Mouse (Mus musculus) myocyte (in vitro differentiated cells): ENCODE data around the gene Rpl13a. TPM values are rescaled to one million over a fixed set of nuclear protein-coding genes. Genes with fewer than 3 reads are reported as not detected.

Experiments used
- H3K27me3 ChIP-seq: one replicate; pipeline ENCODE4 v1.6.1; 2011; ENCODE audit not compliant: control insufficient read depth, insufficient read depth, insufficient read length
- H3K36me3 ChIP-seq: one replicate; pipeline ENCODE4 v1.6.1; 2011; ENCODE audit not compliant: control insufficient read depth, insufficient read depth
- H3K4me2 ChIP-seq: one replicate; pipeline ENCODE4 v1.6.1; 2011; ENCODE audit warnings: low read depth, control low read depth
- H3K4me3 ChIP-seq: one replicate; pipeline ENCODE4 v1.5.1; 2011; ENCODE audit warnings: mild to moderate bottlenecking, control low read depth, moderate library complexity
- H3K79me2 ChIP-seq: one replicate; pipeline ENCODE4 v1.6.1; 2011; ENCODE audit not compliant: control insufficient read depth, insufficient read depth
- H3ac ChIP-seq: one replicate; pipeline ENCODE4 v1.6.1; 2011; ENCODE audit not compliant: control insufficient read depth, insufficient read length
- CEBPB ChIP-seq: IDR thresholded peaks from 2 replicates; pipeline ENCODE4 v1.6.1; 2011; ENCODE audit warnings: mild to moderate bottlenecking, moderate library complexity; ENCODE audit not compliant: poor library complexity, insufficient read depth, severe bottlenecking
- E2F4 ChIP-seq: IDR thresholded peaks from one replicate; pipeline ENCODE4 v1.6.1; 2011; ENCODE audit warnings: mild to moderate bottlenecking, control low read depth, moderate library complexity; ENCODE audit not compliant: insufficient read depth
- MAX ChIP-seq: IDR thresholded peaks from one replicate; pipeline ENCODE4 v1.6.1; 2011; ENCODE audit warnings: low read depth, mild to moderate bottlenecking, control low read depth
- MYOD1 ChIP-seq, 3 experiments: IDR thresholded peaks; one replicate each; pipeline ENCODE4 v1.6.1; 2011; ENCODE audit warnings: control low read depth in 2 of 3, low read depth in 2 of 3, mild to moderate bottlenecking in 2 of 3, moderate library complexity in 1 of 3; ENCODE audit not compliant: insufficient read length in 2 of 3, control insufficient read depth in 1 of 3
- MYOG ChIP-seq, 3 experiments: IDR thresholded peaks; one replicate each; pipeline ENCODE4 v1.6.1; 2011; ENCODE audit warnings: control low read depth in 2 of 3, low read depth in 2 of 3, mild to moderate bottlenecking in 2 of 3; ENCODE audit not compliant: insufficient read length in 2 of 3, control insufficient read depth in 1 of 3, insufficient read depth in 1 of 3
- POLR2A ChIP-seq: IDR thresholded peaks from one replicate; pipeline ENCODE4 v1.6.1; 2011; ENCODE audit warnings: low read depth, mild to moderate bottlenecking, control low read depth, moderate library complexity; ENCODE audit not compliant: insufficient read length
- POLR2AphosphoS2 ChIP-seq: IDR thresholded peaks from one replicate; pipeline ENCODE4 v1.6.1; 2011; ENCODE audit warnings: low read depth, control low read depth; ENCODE audit not compliant: insufficient read length
- REST ChIP-seq: IDR thresholded peaks from one replicate; pipeline ENCODE4 v1.6.1; 2011; ENCODE audit warnings: mild to moderate bottlenecking, control low read depth, moderate library complexity; ENCODE audit not compliant: insufficient read depth, insufficient read length
- SRF ChIP-seq: IDR thresholded peaks from one replicate; pipeline ENCODE4 v1.6.1; 2011; ENCODE audit warnings: low read depth; ENCODE audit not compliant: control insufficient read depth, insufficient read length
- TCF12 ChIP-seq: IDR thresholded peaks from one replicate; pipeline ENCODE4 v1.6.1; 2011; ENCODE audit warnings: mild to moderate bottlenecking, control low read depth; ENCODE audit not compliant: poor library complexity, insufficient read depth, severe bottlenecking
- TCF3 ChIP-seq: IDR thresholded peaks from one replicate; pipeline ENCODE4 v1.6.1; 2011; ENCODE audit warnings: low read depth, control low read depth; ENCODE audit not compliant: insufficient read length
- USF1 ChIP-seq: IDR thresholded peaks from one replicate; pipeline ENCODE4 v1.6.1; 2011; ENCODE audit warnings: low read depth, mild to moderate bottlenecking, control low read depth, moderate library complexity
- polyA plus RNA-seq: library from polyadenylated mRNA; unstranded; fragments of >200 nt; fragmentation: generic; extraction: Trizol; gene quantifications from one replicate; pipeline ENCODE4 v1.2.1, GENCODE M21; 2012; ENCODE audit warnings: missing spikeins

Rpl13a gene
- polyA plus RNA-seq, 1 experiment: 6,110 TPM

- H3K36me3 ChIP-seq: no peaks in the 10 kb centered on the region
- H3K4me2 ChIP-seq: no peak overlapping the region
- TF ChIP-seq MAX (no peak), MYOD1 (IDR thresholded peaks at IDR 0.05; ENCODE audit: control insufficient read depth in 1 of 3, insufficient read length in 2 of 3, low read depth in 2 of 3) (no peak), REST (no peak), POLR2A (no peak), CEBPB (no peak), TCF12 (no peak), USF1 (no peak), MYOG (IDR thresholded peaks at IDR 0.05; ENCODE audit: control insufficient read depth in 1 of 3, insufficient read depth in 1 of 3, insufficient read length in 2 of 3, low read depth in 2 of 3) (no peak)
- H3K4me3 ChIP-seq: no peak overlapping the region
- H3K27me3 ChIP-seq: no peaks in the 10 kb centered on the region
- no peaks in the 10 kb centered on the region for H3K79me2 ChIP-seq
- no peak overlapping the region for H3ac ChIP-seq
Observed at GRCm38 (mm10) chr7:45107052-45107645, 21.4 kb downstream of the Rpl13a start.

- H3K4me3 ChIP-seq: no peak overlapping the region
- H3K4me2 ChIP-seq: no peak overlapping the region
- TF ChIP-seq USF1 (no peak), CEBPB (no peak), SRF (no peak), MYOG (IDR thresholded peaks at IDR 0.05; ENCODE audit: control insufficient read depth in 1 of 3, insufficient read depth in 1 of 3, insufficient read length in 2 of 3, low read depth in 2 of 3) (no peak), REST (no peak), TCF3 (no peak), MYOD1 (IDR thresholded peaks at IDR 0.05; ENCODE audit: control insufficient read depth in 1 of 3, insufficient read length in 2 of 3, low read depth in 2 of 3) (no peak), POLR2A (no peak), POLR2AphosphoS2 (no peak), TCF12 (no peak)
- H3K79me2 ChIP-seq: no peaks in the 10 kb centered on the region
- no peak overlapping the region for H3ac ChIP-seq
- H3K27me3 ChIP-seq: no peaks in the 10 kb centered on the region
- no peaks in the 10 kb centered on the region for H3K36me3 ChIP-seq
Observed at GRCm38 (mm10) chr7:45106441-45106840, 22.1 kb downstream of the Rpl13a start.

GRCm38 (mm10) chr7:45105491-45105890 is 23.1 kb downstream of the Rpl13a start:
- no peak overlapping the region for H3ac ChIP-seq
- TF ChIP-seq MYOG (IDR thresholded peaks at IDR 0.05; ENCODE audit: control insufficient read depth in 1 of 3, insufficient read depth in 1 of 3, insufficient read length in 2 of 3, low read depth in 2 of 3) (no peak), MYOD1 (IDR thresholded peaks at IDR 0.05; ENCODE audit: control insufficient read depth in 1 of 3, insufficient read length in 2 of 3, low read depth in 2 of 3) (no peak), REST (no peak), MAX (no peak), TCF12 (no peak), USF1 (no peak), E2F4 (no peak), POLR2AphosphoS2 (no peak), CEBPB (no peak), TCF3 (no peak), POLR2A (no peak), SRF (no peak)
- H3K27me3 ChIP-seq: no peaks in the 10 kb centered on the region
- no peak overlapping the region for H3K4me3 ChIP-seq
- H3K4me2 ChIP-seq: no peak overlapping the region
- no peaks in the 10 kb centered on the region for H3K79me2 ChIP-seq
- H3K36me3 ChIP-seq: no peaks in the 10 kb centered on the region

GRCm38 (mm10) chr7:45104941-45105340 is 23.6 kb downstream of the Rpl13a start:
- H3K4me3 ChIP-seq: no peak overlapping the region
- H3K4me2 ChIP-seq: no peak overlapping the region
- TF ChIP-seq MAX: no peak
- TF ChIP-seq CEBPB: no peak
- TF ChIP-seq TCF12: no peak
- TF ChIP-seq TCF3: no peak
- no peak for TF ChIP-seq POLR2AphosphoS2
- no peak for TF ChIP-seq MYOG (IDR thresholded peaks at IDR 0.05; ENCODE audit: control insufficient read depth in 1 of 3, insufficient read depth in 1 of 3, insufficient read length in 2 of 3, low read depth in 2 of 3)
- no peak for TF ChIP-seq SRF
- no peak for TF ChIP-seq E2F4
- no peak for TF ChIP-seq REST
- no peak for TF ChIP-seq MYOD1 (IDR thresholded peaks at IDR 0.05; ENCODE audit: control insufficient read depth in 1 of 3, insufficient read length in 2 of 3, low read depth in 2 of 3)
- no peak for TF ChIP-seq USF1
- no peak for TF ChIP-seq POLR2A
- no peaks in the 10 kb centered on the region for H3K79me2 ChIP-seq
- H3K27me3 ChIP-seq: no peaks in the 10 kb centered on the region
- no peaks in the 10 kb centered on the region for H3K36me3 ChIP-seq
- H3ac ChIP-seq: no peak overlapping the region

GRCm38 (mm10) chr7:45103652-45104180 is 24.8 kb downstream of the Rpl13a start, which contains the start of gene Fcgrt:
Gene Fcgrt (minus strand): TSS chr7:45103851.
- H3K4me2 ChIP-seq: peak within 1 kb of the TSS; percentile 82
- H3K79me2 ChIP-seq: no peaks in the 10 kb centered on the region
- no peak within 1 kb of the TSS for H3ac ChIP-seq
- peak within 1 kb of the TSS; percentile 22 for H3K4me3 ChIP-seq
- no peaks in the 10 kb centered on the region for H3K36me3 ChIP-seq
- TF ChIP-seq MYOD1 (IDR thresholded peaks at IDR 0.05; ENCODE audit: control insufficient read depth in 1 of 3, insufficient read length in 2 of 3, low read depth in 2 of 3): peak in 1 of 3 experiments; percentile 9
- TF ChIP-seq MYOG (IDR thresholded peaks at IDR 0.05; ENCODE audit: control insufficient read depth in 1 of 3, insufficient read depth in 1 of 3, insufficient read length in 2 of 3, low read depth in 2 of 3): peak in 1 of 3 experiments; percentile 39
- peak; percentile 63 for TF ChIP-seq POLR2A
- peak; percentile 50 for TF ChIP-seq POLR2AphosphoS2
- no peak for TF ChIP-seq MAX
- TF ChIP-seq CEBPB: peak; percentile 60
- no peak for TF ChIP-seq TCF12
- TF ChIP-seq SRF: no peak
- TF ChIP-seq REST: no peak
- TF ChIP-seq E2F4: no peak
- TF ChIP-seq TCF3: no peak
- TF ChIP-seq USF1: no peak
- no peaks in the 10 kb centered on the region for H3K27me3 ChIP-seq
